Mouse (Mus musculus): ENCODE measurements around the gene Stk4.

Gene Stk4

GRCm38 (mm10) chr2:164173394-164173793 lies 103.3 kb downstream of the Stk4 start:
- DNase-seq (ENCODE audit: low read depth, low spot score): peak; percentile 43

- DNase-seq (ENCODE audit: low read depth, low spot score): peak; percentile 95
Measured at GRCm38 (mm10) chr2:164174649-164175395, 104.7 kb downstream of the Stk4 start.

GRCm38 (mm10) chr2:164175850-164176249 lies 105.7 kb downstream of the Stk4 start:
- peak; percentile 55 for DNase-seq (ENCODE audit: low read depth, low spot score)

GRCm38 (mm10) chr2:164177831-164178230 lies 107.7 kb downstream of the Stk4 start:
- no peak for DNase-seq (ENCODE audit: low read depth, low spot score)

- peak; percentile 67 for DNase-seq (ENCODE audit: low read depth, low spot score)
Measured at GRCm38 (mm10) chr2:164180124-164180523, 110.0 kb downstream of the Stk4 start.

- no peak for DNase-seq (ENCODE audit: low read depth, low spot score)
Measured at GRCm38 (mm10) chr2:164180770-164181169, 110.6 kb downstream of the Stk4 start.

GRCm38 (mm10) chr2:164182692-164183255 lies 112.7 kb downstream of the Stk4 start, which contains the start of gene Wfdc5:
Gene Wfdc5 (minus strand): TSS chr2:164182742.
- DNase-seq (ENCODE audit: low read depth, low spot score): no peak

- DNase-seq (ENCODE audit: low read depth, low spot score): no peak
Measured at GRCm38 (mm10) chr2:164183340-164183739, 113.2 kb downstream of the Stk4 start.

GRCm38 (mm10) chr2:164184145-164184719 lies 114.1 kb downstream of the Stk4 start:
- no peak for DNase-seq (ENCODE audit: low read depth, low spot score)

GRCm38 (mm10) chr2:164188722-164189121 lies 118.6 kb downstream of the Stk4 start:
- no peak for DNase-seq (ENCODE audit: low read depth, low spot score)

GRCm38 (mm10) chr2:164190576-164190975 lies 120.5 kb downstream of the Stk4 start, which contains the start of gene Wfdc12:
Gene Wfdc12 (minus strand): TSS chr2:164190608.
- no peak for DNase-seq (ENCODE audit: low read depth, low spot score)

GRCm38 (mm10) chr2:164192279-164192678 lies 122.2 kb downstream of the Stk4 start:
- DNase-seq (ENCODE audit: low read depth, low spot score): no peak

- no peak for DNase-seq (ENCODE audit: low read depth, low spot score)
Measured at GRCm38 (mm10) chr2:164194959-164195630, 125.0 kb downstream of the Stk4 start.

GRCm38 (mm10) chr2:164195971-164196699 lies 126.0 kb downstream of the Stk4 start:
- DNase-seq (ENCODE audit: low read depth, low spot score): no peak

- DNase-seq (ENCODE audit: low read depth, low spot score): no peak
Measured at GRCm38 (mm10) chr2:164196700-164196990, 126.5 kb downstream of the Stk4 start.

GRCm38 (mm10) chr2:164199626-164200327 lies 129.7 kb downstream of the Stk4 start, which contains the start of gene Wfdc15a:
Gene Wfdc15a (minus strand): TSS chr2:164200130.
- no peak for DNase-seq (ENCODE audit: low read depth, low spot score)
